Mouse (Mus musculus) c-Kit-positive CD71-negative TER-119-negative erythroid progenitor cells, embryonic 14.5 days (primary cell): ENCODE measurements around the gene Cd5.

ENCODE experiments used
- DNase-seq: peaks from one replicate; pipeline ENCODE4 v3.0.0-alpha.2; 2013; ENCODE audit warnings: low read depth

Gene Cd5

GRCm38 (mm10) chr19:10758708-10759107, 19.9 kb upstream of the Cd5 start:
- DNase-seq = no peak

DNA sequence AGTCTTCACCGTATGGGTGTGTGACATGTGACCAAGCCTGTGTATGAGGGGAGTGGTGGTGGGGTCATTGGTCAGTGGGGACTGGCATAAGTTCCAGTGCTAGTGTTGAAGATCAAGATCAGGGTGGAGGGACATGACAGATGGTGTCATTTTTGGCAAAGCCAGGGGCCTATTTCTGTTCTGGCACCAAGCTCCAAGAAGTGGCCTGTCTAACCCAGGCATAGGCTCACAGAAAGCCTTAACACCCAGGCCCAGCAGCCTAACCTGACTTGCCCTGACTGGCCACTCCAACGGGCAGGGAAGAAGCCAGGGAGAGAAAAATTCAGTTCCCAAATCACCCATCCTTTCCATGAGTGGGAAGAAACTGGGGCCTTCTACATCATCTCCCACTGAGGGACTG, 18.7 kb upstream of the Cd5 start:
- DNase-seq = no peak

DNA sequence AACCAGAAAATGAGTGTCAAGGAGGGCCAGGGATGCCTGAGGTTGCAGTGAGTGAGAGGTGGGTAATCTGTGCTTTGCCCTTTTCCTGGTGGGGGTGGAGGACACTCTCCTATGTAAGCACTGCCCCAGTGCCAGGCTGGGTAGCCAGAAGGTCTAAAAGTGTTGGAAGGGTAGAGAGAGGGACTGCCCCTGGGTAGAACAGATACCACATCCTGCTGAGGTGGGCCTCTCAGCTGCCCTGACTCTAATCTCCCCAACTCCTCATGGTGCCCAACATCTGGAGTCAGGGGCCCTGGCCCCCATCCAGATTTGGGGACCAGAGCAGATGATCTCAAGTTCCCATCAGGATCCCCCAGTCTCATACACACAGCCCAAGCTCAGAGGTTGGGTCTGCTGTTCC, 18.3 kb upstream of the Cd5 start:
- DNase-seq = no peak

DNA sequence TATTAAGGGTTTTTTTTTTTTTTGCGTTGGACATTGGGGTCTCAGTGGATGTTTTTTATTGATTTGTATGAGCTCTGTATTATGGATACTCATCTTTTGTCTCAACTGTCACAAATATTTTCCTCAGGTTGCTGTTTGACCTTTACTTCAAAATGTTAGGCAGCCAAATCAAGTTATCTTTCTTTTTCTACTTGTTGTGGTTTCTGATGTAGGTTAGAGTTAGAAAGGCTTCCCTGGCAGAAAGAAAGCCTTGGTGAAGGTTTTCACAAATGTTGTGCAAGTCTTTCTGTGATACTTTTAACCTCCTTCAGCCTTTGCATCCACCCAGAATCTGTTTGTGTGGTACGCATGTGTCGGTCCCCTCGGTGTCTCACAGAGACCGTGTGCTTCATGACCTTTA, 13.8 kb upstream of the Cd5 start:
- no peak for DNase-seq

DNA sequence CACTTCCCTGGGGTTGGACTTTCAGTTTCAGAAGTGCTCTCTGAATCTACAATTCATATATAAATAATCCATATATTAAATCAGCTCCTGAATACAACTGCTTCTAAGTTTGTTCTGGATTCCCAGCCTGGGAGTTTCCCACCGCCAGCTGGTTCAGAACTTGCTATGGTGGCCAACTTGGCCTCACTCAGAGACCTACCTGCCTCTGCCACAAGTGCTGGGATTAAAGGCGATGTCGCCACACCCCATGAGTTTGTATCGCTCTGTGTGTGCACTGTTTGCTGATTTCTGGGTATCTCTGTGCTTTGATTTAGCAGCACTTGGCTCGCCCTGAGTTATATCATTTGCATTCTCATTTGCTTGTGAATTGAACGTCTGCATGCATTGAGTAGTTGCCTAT, 13.3 kb upstream of the Cd5 start:
- no peak for DNase-seq

- no peak for DNase-seq
Measured at GRCm38 (mm10) chr19:10751607-10752006, 12.8 kb upstream of the Cd5 start.

GRCm38 (mm10) chr19:10750161-10750560, 11.4 kb upstream of the Cd5 start:
- DNase-seq = no peak

DNA sequence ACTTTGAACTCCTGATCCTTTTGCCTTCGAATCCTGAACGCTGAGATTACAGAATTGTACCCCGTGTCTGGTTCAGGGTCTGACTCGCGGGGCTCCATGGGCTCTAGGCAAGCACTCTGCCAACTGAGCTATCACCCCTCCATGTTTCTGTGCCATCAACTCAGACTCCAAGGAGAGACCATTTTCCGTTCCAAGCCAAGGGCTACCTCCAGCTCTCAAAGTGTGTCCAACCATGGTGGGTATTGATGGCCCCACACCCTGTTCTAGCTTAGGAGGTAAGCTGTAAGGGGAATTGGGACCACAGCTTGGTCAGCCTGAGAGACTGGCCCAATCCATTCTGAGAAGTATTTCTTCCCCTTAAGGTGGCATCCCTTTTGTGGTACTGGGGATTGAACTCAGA, 10.5 kb upstream of the Cd5 start:
- no peak for DNase-seq

GRCm38 (mm10) chr19:10748401-10749102, 9.8 kb upstream of the Cd5 start:
- no peak for DNase-seq

- no peak for DNase-seq
Measured at GRCm38 (mm10) chr19:10747718-10748117, 8.9 kb upstream of the Cd5 start.

DNA sequence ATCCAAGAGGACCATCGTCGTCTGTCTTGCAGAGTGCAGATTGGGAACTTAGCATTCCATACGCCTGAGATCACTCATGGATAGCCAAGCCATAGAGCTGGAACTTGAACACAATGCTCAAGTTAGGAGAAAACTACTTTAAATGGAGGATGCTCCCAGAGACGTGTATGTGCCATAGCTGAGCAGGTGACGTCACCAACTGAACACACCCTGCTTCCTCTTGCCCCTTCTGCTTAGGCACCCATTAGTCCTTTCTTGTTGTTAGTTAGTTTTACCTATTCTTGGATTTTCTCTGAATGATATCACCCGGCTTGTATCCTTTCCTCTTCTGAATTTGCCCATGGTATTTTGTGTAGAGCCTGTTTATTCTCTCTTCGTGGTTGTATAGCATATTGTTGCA, 8.4 kb upstream of the Cd5 start:
- no peak for DNase-seq

DNA sequence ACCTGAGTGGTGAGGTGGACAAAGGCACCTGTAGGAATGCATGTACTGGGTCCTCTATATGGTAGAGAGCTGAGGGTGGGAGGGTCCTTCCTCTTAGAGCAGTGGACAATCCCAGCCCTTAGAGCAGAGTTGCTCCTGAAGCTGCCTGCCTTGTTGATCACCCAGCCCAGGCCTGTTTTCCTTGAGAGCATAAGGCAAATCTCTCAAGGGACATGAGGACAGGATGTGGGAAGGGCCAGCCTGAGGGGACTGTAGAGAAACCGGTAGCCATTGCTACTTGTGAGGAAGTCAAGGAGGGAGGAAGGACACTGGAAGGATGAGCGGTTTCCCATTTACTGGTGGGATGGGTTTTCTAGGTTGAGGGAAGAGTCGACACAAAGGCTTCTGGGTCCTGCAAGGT, 3.8 kb upstream of the Cd5 start:
- no peak for DNase-seq

DNA sequence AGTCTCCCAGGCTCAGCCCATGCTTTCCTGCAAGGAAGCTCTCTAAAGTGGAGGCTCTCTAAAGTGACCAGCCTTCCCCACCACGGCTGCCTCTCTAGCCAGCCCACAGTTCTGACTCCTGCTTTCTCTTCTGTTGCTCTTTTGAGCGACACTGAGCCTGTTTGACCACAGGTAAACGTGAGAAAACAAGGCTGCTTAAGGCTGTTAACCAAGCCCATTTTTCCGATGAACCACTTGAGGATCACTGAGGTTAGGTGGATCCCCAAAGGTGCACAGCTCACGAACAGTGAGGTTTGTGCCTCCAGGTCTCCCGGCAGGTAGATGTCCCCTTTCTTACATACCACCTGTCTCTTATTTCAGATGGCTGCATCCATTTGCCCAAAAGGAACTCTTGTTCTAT, 3.3 kb upstream of the Cd5 start:
- DNase-seq = no peak

DNA sequence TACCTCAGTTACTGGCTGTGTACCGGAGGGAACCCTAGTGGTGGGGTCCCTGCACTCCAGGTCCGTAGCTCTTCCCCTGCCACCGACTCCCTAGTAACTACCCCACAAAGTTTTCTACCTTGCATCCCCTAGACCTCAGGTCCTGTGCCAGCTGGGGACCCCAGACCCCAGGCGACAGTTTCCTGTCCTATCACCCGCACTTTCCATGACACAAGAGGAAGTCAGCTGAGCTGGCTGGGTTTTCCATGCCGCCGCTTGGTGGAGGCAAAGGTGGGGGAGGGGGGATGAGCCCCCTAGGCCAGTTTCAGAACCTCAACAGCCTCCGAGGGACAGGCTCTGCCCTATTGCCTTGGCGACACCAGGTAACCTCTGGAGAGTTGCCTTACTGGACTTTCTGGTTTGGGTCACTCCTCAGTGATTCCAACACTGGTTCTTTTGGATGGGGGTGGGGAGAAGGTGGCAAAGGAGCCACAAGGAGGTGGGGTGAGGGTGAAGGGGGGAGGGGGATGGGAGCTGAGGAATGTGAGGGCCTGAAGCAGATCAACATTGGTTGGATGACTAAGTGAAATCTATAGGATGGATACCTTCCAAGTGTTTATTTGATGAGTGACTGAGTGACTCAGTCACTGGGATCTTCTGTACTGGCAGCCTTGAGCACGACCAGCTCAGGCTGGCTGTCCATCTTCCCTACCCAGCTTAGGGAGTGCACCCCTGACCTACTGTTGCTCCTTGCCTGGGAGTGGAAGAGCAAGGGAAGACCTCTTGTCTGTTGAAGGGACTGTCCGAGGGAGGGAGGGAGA, 2.0 kb upstream of the Cd5 start:
- DNase-seq = peak; percentile 33

GRCm38 (mm10) chr19:10739916-10740315, 1.1 kb upstream of the Cd5 start:
- DNase-seq = no peak

DNA sequence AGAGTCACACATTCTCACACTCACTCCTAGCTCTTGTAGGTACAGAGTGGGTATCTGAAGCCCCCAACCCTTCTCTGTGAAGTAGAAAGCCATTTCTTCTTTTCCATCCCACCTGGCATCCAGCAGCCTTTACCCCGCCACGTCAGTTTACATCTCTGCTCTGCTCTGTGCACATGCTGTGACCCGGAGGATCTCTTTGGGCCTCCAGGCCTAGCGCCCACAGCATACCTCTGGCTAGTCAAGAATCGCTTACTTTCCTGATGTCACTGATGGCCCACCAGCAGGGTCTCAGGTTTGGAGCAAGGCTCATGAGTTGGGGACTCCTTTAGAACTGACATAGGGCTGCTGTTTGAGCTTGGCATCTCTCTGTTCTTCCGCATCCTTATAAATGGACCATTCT, 764 bp downstream of the Cd5 start:
- no peak for DNase-seq

DNA sequence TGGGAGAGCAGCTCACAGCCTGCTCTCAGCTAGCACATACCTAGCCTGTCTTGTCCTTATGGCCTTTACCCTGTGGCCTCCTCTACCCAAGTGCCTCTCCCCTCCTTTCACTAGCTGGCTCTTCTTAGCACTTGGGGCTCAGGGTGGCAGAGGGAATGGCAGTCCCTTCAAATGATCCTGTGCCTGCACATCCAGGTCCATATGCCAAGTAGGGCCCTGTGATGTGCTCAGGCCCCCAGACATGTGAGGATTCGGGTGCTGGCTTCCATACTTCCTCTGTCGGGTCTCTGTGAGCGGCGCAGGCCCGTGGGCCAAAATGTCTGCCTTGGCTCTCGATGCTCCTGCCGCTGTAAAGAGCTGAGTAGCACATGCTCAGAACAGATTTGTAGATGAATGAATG, 2.9 kb downstream of the Cd5 start:
- DNase-seq = no peak

GRCm38 (mm10) chr19:10735061-10735460, 3.7 kb downstream of the Cd5 start:
- no peak for DNase-seq

DNA sequence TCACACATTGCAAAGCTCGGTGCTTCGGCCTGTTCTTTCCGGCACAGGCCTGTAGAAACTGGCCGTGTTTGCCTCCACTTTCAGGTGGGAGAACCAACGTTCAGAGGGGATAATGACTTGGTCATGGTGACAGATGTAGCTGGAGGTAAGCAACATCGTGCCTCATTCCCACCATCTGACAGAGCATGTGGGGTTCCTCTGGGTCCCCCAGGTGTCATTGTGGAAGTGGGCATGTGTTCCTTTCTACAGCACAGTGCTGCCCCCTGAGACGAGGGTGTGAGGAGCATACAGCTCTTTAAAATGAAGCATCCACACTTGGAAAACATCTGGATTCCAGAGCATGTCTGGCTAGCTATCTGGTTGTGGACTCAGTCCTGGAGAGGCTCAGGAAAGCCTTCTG, 4.2 kb downstream of the Cd5 start:
- DNase-seq = no peak

DNA sequence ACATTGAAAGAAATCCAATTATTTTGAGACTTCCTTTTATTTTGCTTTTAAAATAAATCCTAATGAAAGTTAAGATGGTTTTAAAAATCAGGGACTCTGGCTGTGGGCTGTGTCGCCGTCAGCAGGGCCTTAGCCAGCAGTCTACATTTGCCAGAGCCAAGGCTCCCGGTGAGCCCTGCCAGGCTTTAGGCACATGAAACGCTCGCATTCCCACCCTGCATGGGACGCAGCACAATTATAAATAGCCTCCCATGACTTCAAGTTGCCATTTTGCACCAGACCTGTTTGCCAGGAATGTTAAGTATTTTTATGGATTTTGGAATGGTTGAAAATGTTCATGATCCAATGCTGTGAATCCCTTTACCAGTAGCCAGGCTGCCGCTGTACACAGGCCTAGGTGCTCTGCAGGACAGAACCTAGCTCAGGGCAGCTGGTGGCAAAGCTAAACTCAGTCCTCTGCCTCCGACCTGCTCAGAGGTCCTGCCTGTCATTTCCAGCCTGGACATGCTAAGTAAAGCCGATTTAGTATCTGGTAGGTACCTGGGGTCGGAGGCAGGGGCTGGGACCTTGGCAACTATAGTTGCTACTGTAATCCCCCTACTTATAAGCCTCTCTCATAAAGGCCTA, 5.2 kb downstream of the Cd5 start:
- no peak for DNase-seq

GRCm38 (mm10) chr19:10732741-10733140, 6.1 kb downstream of the Cd5 start:
- no peak for DNase-seq

GRCm38 (mm10) chr19:10731975-10732374, 6.8 kb downstream of the Cd5 start:
- no peak for DNase-seq

DNA sequence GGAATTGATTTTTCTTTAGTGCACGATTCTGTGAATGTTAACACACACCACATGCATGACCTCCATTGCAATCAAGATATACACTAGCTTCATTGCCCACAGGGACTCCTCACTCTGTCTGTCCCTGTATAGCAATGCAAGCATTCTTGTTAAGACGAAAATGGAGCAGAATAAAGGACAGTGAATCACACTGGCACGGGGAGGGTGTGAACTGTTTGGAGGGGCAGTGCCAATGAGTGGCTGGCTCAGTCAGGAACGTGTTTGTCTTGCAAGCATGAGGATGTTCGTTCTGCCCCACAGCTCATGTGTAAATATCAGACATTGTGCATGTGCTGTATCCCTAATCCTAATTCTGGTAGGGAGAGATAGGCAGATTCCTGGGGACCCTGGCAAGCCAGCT, 8.3 kb downstream of the Cd5 start:
- no peak for DNase-seq
